Mouse (Mus musculus) kidney, adult 2 months (tissue): ENCODE measurements around the gene Zp1.
A peak's percentile ranks its signal among the peaks of the same experiment; 100 is the strongest.

Experiments
- CTCF ChIP-seq: fragments of 200-500 bp; conservative IDR thresholded peaks from 2 replicates; pipeline ENCODE4 v1.5.1; 2011; ENCODE audit warnings: low read depth, mild to moderate bottlenecking, control low read depth, low read length, moderate library complexity, mixed read lengths; ENCODE audit not compliant: insufficient read depth, insufficient read length
- POLR2A ChIP-seq: fragments of 200-500 bp; IDR thresholded peaks from one replicate; pipeline ENCODE4 v1.6.1; 2011; ENCODE audit warnings: low read depth, low read length, control low read depth

GRCm38 (mm10) chr19:10881426-10882154 lies 38.8 kb downstream of the Zp1 start, which contains the start of gene Tmem109:
- TF ChIP-seq CTCF (peak; percentile 36; the same call in 1 of the 2 replicates), POLR2A (no peak)
